Mouse (Mus musculus): ENCODE measurements around the gene Rpusd4.

DNA sequence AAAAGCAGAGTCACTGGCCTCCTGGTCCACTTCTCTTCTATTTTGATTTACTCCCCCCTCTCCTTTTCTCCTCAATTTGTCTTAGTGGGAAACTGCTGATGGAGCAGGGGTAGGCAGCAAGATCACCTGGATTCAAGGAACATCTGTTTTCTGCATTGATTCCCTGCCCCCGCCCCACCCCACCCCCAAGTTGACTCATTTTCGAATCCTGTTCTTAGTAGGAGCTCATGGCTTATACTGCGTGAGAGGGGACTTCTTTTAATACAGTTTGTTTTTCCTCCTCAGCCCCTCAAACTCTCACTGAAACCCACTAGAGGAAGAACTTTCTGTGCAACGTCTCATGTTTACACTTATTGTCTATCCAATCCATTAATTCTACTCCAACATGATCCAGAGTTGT lies 56.3 kb downstream of the Rpusd4 start:
- TF ChIP-seq GATA1 (IDR thresholded peaks at IDR 0.05; ENCODE audit: low read length) (no peak), TAL1 (IDR thresholded peaks at IDR 0.05; ENCODE audit: low read length) (no peak)
